Mouse (Mus musculus) lung, embryonic 15.5 days (tissue): ENCODE data around the gene Dhrs3. TPM values are rescaled to one million over a fixed set of nuclear protein-coding genes. Genes with fewer than 3 reads are reported as not detected.

Experiments
- ATAC-seq: fragments of 200-750 bp; cut with Nextera tagmentation; 2 replicates; pipeline ENCODE4 v1.8.0; 2017; ENCODE audit warnings: moderate number of reproducible peaks, borderline replicate concordance; ENCODE audit not compliant: low FRiP score, low TSS enrichment; ENCODE audit errors: extremely low read depth
- H3K27ac ChIP-seq: fragments of 300-500 bp; sonication (generic); 2 replicates; pipeline ENCODE4 v1.5.1; 2015; ENCODE audit warnings: moderate library complexity, mild to moderate bottlenecking, inconsistent platforms
- H3K27me3 ChIP-seq: fragments of 300-500 bp; sonication (generic); 2 replicates; pipeline ENCODE4 v1.6.1; 2015; ENCODE audit warnings: inconsistent platforms
- H3K36me3 ChIP-seq: fragments of 300-500 bp; sonication (generic); 2 replicates; pipeline ENCODE4 v1.6.1; 2015; ENCODE audit warnings: inconsistent platforms
- H3K4me1 ChIP-seq: fragments of 300-500 bp; sonication (generic); 2 replicates; pipeline ENCODE4 v1.6.1; 2015; ENCODE audit warnings: inconsistent platforms
- H3K4me2 ChIP-seq: fragments of 300-500 bp; sonication (generic); 2 replicates; pipeline ENCODE4 v1.6.1; 2015; ENCODE audit warnings: inconsistent platforms, mild to moderate bottlenecking, moderate library complexity
- H3K4me3 ChIP-seq: fragments of 300-500 bp; sonication (generic); 2 replicates; pipeline ENCODE4 v1.5.1; 2015; ENCODE audit warnings: mild to moderate bottlenecking, inconsistent platforms
- H3K9ac ChIP-seq: fragments of 300-500 bp; sonication (generic); 2 replicates; pipeline ENCODE4 v1.6.1; 2015; ENCODE audit warnings: inconsistent platforms
- H3K9me3 ChIP-seq: fragments of 300-500 bp; sonication (generic); 2 replicates; pipeline ENCODE4 v1.6.1; 2016; ENCODE audit warnings: inconsistent platforms
- WGBS: fragments of 180-500 bp; shearing (Covaris S2); methylation state at CpG from one replicate; pipeline ENCODE4 v1.1.7; 2015; 5-methylcytosine and 5-hydroxymethylcytosine counted together
- polyA plus RNA-seq: library from polyadenylated mRNA; unstranded; fragments of >200 nt; fragmentation: Nextera tagmentation; extraction: Ambion mirVana; gene quantifications from 2 replicates; pipeline ENCODE4 v1.2.1, GENCODE M21; 2015

Gene Dhrs3
- polyA plus RNA-seq, 1 experiment from 2014 or later, result 53.0 TPM

GRCm38 (mm10) chr4:144901561-144902111 lies 9.0 kb downstream of the Dhrs3 start:
- WGBS, result 72% methylated on average over 5 of the region's 5 CpGs
- no peaks in the 10 kb centered on the region for H3K27me3 ChIP-seq
- H3K9me3 ChIP-seq, result no peaks in the 10 kb centered on the region
- no peak; the same call in 1 of the 2 replicates for ATAC-seq
- no peak overlapping the region for H3K4me2 ChIP-seq
- H3K36me3 ChIP-seq, result no peaks in the 10 kb centered on the region
- no peak overlapping the region for H3K9ac ChIP-seq
- peaks cover 46% of the 10 kb centered on the region for H3K4me1 ChIP-seq
- H3K27ac ChIP-seq, result no peak overlapping the region
- no peak overlapping the region for H3K4me3 ChIP-seq

- H3K9me3 ChIP-seq, result no peaks in the 10 kb centered on the region
- H3K4me1 ChIP-seq, result peaks cover 43% of the 10 kb centered on the region
- no peaks in the 10 kb centered on the region for H3K27me3 ChIP-seq
- no peaks in the 10 kb centered on the region for H3K36me3 ChIP-seq
- H3K4me2 ChIP-seq, result no peak overlapping the region
- no peak for ATAC-seq
- no peak overlapping the region for H3K4me3 ChIP-seq
- peak overlapping the region; percentile 51 for H3K27ac ChIP-seq
- no peak overlapping the region for H3K9ac ChIP-seq
- WGBS, result 75% methylated on average over 1 of the region's 1 CpGs
Measured at GRCm38 (mm10) chr4:144903088-144903487, 10.5 kb downstream of the Dhrs3 start.

- Histone ChIP-seq H3K4me3 (no peak overlapping the region), H3K9me3 (no peaks in the 10 kb centered on the region), H3K9ac (no peak overlapping the region), H3K36me3 (no peaks in the 10 kb centered on the region), H3K27me3 (no peaks in the 10 kb centered on the region), H3K27ac (peak overlapping the region; percentile 54), H3K4me2 (no peak overlapping the region), H3K4me1 (peaks cover 43% of the 10 kb centered on the region)
- peak; percentile 34 for ATAC-seq
- 35% methylated on average over 3 of the region's 3 CpGs for WGBS
Measured at GRCm38 (mm10) chr4:144903932-144904331, 11.3 kb downstream of the Dhrs3 start.

GRCm38 (mm10) chr4:144905128-144905527 lies 12.5 kb downstream of the Dhrs3 start:
- Histone ChIP-seq H3K36me3 (no peaks in the 10 kb centered on the region), H3K9ac (no peak overlapping the region), H3K9me3 (no peaks in the 10 kb centered on the region), H3K27ac (no peak overlapping the region), H3K4me1 (peaks cover 43% of the 10 kb centered on the region), H3K27me3 (no peaks in the 10 kb centered on the region), H3K4me2 (no peak overlapping the region), H3K4me3 (no peak overlapping the region)
- ATAC-seq, result no peak
- WGBS, result 70% methylated on average over 5 of the region's 5 CpGs

- Histone ChIP-seq H3K9ac (no peak overlapping the region), H3K36me3 (no peaks in the 10 kb centered on the region)
Measured at GRCm38 (mm10) chr4:144906001-144906889, 13.6 kb downstream of the Dhrs3 start.

GRCm38 (mm10) chr4:144906978-144907703 lies 14.5 kb downstream of the Dhrs3 start:
- peak overlapping the region; percentile 42 for H3K27ac ChIP-seq
- no peaks in the 10 kb centered on the region for H3K9me3 ChIP-seq
- no peak overlapping the region for H3K4me3 ChIP-seq
- no peaks in the 10 kb centered on the region for H3K36me3 ChIP-seq
- H3K9ac ChIP-seq, result no peak overlapping the region
- 76% methylated on average over 4 of the region's 4 CpGs for WGBS
- H3K27me3 ChIP-seq, result no peaks in the 10 kb centered on the region
- H3K4me1 ChIP-seq, result peaks cover 28% of the 10 kb centered on the region
- ATAC-seq, result peak; percentile 10; the same call in 1 of the 2 replicates
- H3K4me2 ChIP-seq, result no peak overlapping the region

More at GRCm38 (mm10) chr4:144906001-144906889, 13.6 kb downstream of the Dhrs3 start:
- peak overlapping the region; percentile 42 for H3K27ac ChIP-seq
- H3K4me3 ChIP-seq, result no peak overlapping the region
- ATAC-seq, result peak; percentile 81
- H3K4me2 ChIP-seq, result no peak overlapping the region
- 63% methylated on average over 8 of the region's 8 CpGs for WGBS
- peaks cover 36% of the 10 kb centered on the region for H3K4me1 ChIP-seq
- no peaks in the 10 kb centered on the region for H3K27me3 ChIP-seq
- no peaks in the 10 kb centered on the region for H3K9me3 ChIP-seq

GRCm38 (mm10) chr4:144908825-144909224 lies 16.2 kb downstream of the Dhrs3 start:
- Histone ChIP-seq H3K27me3 (no peaks in the 10 kb centered on the region), H3K9ac (no peak overlapping the region), H3K4me2 (no peak overlapping the region), H3K9me3 (no peaks in the 10 kb centered on the region), H3K4me1 (peaks cover 22% of the 10 kb centered on the region), H3K27ac (no peak overlapping the region), H3K36me3 (no peaks in the 10 kb centered on the region), H3K4me3 (no peak overlapping the region)
- no peak for ATAC-seq

GRCm38 (mm10) chr4:144910281-144910680 lies 17.7 kb downstream of the Dhrs3 start:
- Histone ChIP-seq H3K4me1 (peaks cover 15% of the 10 kb centered on the region), H3K4me3 (no peak overlapping the region), H3K27ac (no peak overlapping the region), H3K9ac (no peak overlapping the region), H3K36me3 (no peaks in the 10 kb centered on the region), H3K27me3 (no peaks in the 10 kb centered on the region), H3K9me3 (no peaks in the 10 kb centered on the region), H3K4me2 (no peak overlapping the region)
- ATAC-seq, result no peak
- WGBS, result 82% methylated on average over 3 of the region's 3 CpGs

GRCm38 (mm10) chr4:144913298-144914152 lies 20.9 kb downstream of the Dhrs3 start:
- Histone ChIP-seq H3K9me3 (no peaks in the 10 kb centered on the region), H3K36me3 (peaks cover under 1% of the 10 kb centered on the region; the same call in 1 of the 2 replicates), H3K4me1 (no peaks in the 10 kb centered on the region), H3K4me3 (no peak overlapping the region), H3K4me2 (no peak overlapping the region), H3K27ac (no peak overlapping the region), H3K27me3 (no peaks in the 10 kb centered on the region), H3K9ac (no peak overlapping the region)
- 70% methylated on average over 6 of the region's 6 CpGs for WGBS
- ATAC-seq, result no peak

- Histone ChIP-seq H3K27ac (no peak overlapping the region), H3K36me3 (peaks cover 19% of the 10 kb centered on the region), H3K4me3 (no peak overlapping the region), H3K9me3 (no peaks in the 10 kb centered on the region), H3K4me1 (no peaks in the 10 kb centered on the region), H3K9ac (no peak overlapping the region), H3K4me2 (no peak overlapping the region), H3K27me3 (no peaks in the 10 kb centered on the region)
- WGBS, result 88% methylated on average over 6 of the region's 6 CpGs
- no peak for ATAC-seq
Measured at GRCm38 (mm10) chr4:144916520-144916919, 23.9 kb downstream of the Dhrs3 start.

- Histone ChIP-seq H3K4me2 (no peak overlapping the region), H3K4me3 (no peak overlapping the region), H3K9ac (no peak overlapping the region), H3K4me1 (no peaks in the 10 kb centered on the region), H3K27me3 (no peaks in the 10 kb centered on the region), H3K9me3 (no peaks in the 10 kb centered on the region), H3K27ac (no peak overlapping the region), H3K36me3 (peaks cover 19% of the 10 kb centered on the region)
- WGBS, result 68% methylated on average over 4 of the region's 4 CpGs
- ATAC-seq, result no peak
Measured at GRCm38 (mm10) chr4:144917101-144917500, 24.5 kb downstream of the Dhrs3 start.
